Mouse (Mus musculus) spleen, adult 2 months (tissue): ENCODE results near the gene Fbxw10.

Experiments
- CTCF ChIP-seq: fragments of 200-500 bp; IDR thresholded peaks from 2 replicates; pipeline ENCODE4 v1.5.1; 2011; ENCODE audit warnings: mild to moderate bottlenecking, inconsistent platforms; ENCODE audit not compliant: insufficient read depth, insufficient read length, insufficient replicate concordance; ENCODE audit errors: extremely low read depth
- POLR2A ChIP-seq: fragments of 200-500 bp; IDR thresholded peaks from 2 replicates; pipeline ENCODE4 v1.6.1; 2011; ENCODE audit warnings: low read depth, low read length, inconsistent platforms

GRCm38 (mm10) chr11:62831906-62832305 is 15.0 kb upstream of the Fbxw10 start:
- TF ChIP-seq POLR2A (no peak), CTCF (no peak)
